Mouse (Mus musculus): ENCODE measurements at regions not wholly inside any gene's neighbourhood (a gene's known extent, or its start where the extent isn't known, plus 50 kb on each side); places are given as distances from the start of the nearest gene placed in this dataset.

DNA sequence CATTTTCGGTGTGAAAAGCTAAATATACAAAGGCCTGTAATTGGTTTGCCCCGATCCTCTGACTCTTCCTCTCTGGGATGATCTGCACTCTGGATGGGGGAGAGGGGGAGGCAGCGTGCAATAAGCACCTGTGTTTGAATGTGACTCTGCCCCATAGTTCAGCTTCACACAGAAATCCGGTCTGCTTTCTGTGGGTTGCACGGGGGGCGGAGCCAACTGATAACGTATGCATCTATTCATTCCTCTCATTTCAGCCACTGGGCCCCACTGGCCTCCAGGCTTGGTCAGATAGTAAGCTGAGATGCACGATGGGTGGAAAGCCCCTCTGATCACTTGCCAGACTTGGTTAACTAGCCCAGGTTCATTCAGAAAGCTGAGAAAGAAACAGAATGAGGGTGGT is 250.8 kb downstream of the Bcl11b start:
- H3K4me1 ChIP-seq (replicated peaks) = peaks cover 24% of the 10 kb centered on the region
- H3K9ac ChIP-seq = no peak overlapping the region
- H3K9me3 ChIP-seq (replicated peaks) = no peaks in the 10 kb centered on the region
- ATAC-seq (replicated peaks; ENCODE audit: insufficient number of reproducible peaks, insufficient read depth, low FRiP score, low read depth) = no peak
- no peak overlapping the region for H3K4me3 ChIP-seq
- H3K27me3 ChIP-seq = peaks cover 6% of the 10 kb centered on the region; the same call in 1 of the 2 replicates
- H3K4me2 ChIP-seq = no peak overlapping the region
- no peaks in the 10 kb centered on the region for H3K36me3 ChIP-seq
- 21% methylated on average over 8 of the region's 8 CpGs for WGBS
- no peak overlapping the region for H3K27ac ChIP-seq

DNA sequence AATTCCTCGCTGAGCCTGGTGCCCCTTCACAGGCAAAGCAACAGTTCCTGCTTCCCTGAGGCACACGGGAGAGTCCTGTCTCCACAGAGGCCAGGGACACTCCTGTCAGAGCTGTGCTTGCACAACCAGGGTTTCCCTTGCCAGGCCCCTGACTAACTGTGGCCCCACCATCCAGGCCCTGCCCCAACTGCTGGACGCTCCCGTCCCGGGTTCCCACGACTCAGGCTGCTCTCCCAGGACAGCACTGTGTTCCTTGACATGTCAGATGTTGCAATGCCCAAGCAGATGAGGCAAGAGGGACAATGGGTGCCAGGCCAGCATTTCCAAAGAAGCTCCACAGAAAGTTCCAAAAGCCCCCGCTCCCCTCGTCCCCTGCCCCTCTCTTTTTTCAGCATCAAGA is 250.4 kb downstream of the Bcl11b start:
- Histone ChIP-seq H3K4me3 (no peak overlapping the region), H3K4me1 (replicated peaks) (peaks cover 26% of the 10 kb centered on the region), H3K36me3 (no peaks in the 10 kb centered on the region), H3K9ac (no peak overlapping the region), H3K4me2 (no peak overlapping the region), H3K9me3 (replicated peaks) (no peaks in the 10 kb centered on the region), H3K27me3 (peaks cover 6% of the 10 kb centered on the region; the same call in 1 of the 2 replicates), H3K27ac (no peak overlapping the region)
- ATAC-seq (replicated peaks; ENCODE audit: insufficient number of reproducible peaks, insufficient read depth, low FRiP score, low read depth) = no peak
- WGBS = 49% methylated on average over 8 of the region's 8 CpGs

DNA sequence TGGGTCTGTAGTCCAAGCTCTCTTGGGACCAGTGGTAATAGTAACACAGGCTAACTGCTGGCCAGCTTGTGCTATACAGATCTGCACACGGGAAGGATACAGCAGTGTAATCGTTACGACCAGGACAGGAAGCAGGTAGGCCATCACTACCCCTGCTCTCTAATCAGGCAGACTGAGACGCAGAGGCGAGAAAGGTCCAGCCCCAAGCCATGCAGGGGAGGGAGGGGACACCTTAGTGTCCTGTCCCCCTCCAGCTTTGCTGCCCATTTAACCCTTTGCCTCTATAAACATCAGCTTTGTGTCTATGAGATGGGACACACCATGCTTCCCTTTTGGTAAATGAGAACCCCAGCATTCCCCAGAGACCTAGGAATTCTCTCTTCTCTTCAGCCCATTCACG is 249.9 kb downstream of the Bcl11b start:
- H3K27ac ChIP-seq = no peak overlapping the region
- no peaks in the 10 kb centered on the region for H3K9me3 ChIP-seq (replicated peaks)
- 67% methylated on average over 6 of the region's 6 CpGs for whole genome bisulfite sequencing
- no peak overlapping the region for H3K4me3 ChIP-seq
- peaks cover 6% of the 10 kb centered on the region; the same call in 1 of the 2 replicates for H3K27me3 ChIP-seq
- no peak for ATAC-seq (replicated peaks; ENCODE audit: insufficient number of reproducible peaks, insufficient read depth, low FRiP score, low read depth)
- no peak overlapping the region for H3K9ac ChIP-seq
- H3K4me2 ChIP-seq = no peak overlapping the region
- H3K36me3 ChIP-seq = no peaks in the 10 kb centered on the region
- peaks cover 26% of the 10 kb centered on the region for H3K4me1 ChIP-seq (replicated peaks)

DNA sequence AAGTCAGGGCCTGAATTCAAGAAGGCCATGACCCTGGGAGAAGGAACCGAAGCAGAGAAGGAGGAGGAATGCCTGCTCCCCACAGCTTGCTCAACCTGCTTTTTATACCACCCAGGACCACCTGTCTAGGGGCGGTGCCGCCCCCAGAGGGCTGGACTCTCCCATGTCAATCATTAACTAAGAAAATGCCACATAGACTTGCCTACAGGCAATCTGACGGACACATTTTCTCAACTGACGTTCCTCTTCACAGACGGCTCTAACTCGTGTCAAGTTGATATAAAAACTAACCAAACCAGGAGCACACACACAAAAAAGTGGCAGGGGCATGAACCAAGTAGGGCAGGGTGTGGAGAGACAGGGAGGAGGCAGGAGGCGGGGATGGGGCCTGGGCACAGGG is 248.5 kb downstream of the Bcl11b start:
- Histone ChIP-seq H3K27ac (no peak overlapping the region), H3K36me3 (no peaks in the 10 kb centered on the region), H3K27me3 (peaks cover 6% of the 10 kb centered on the region; the same call in 1 of the 2 replicates), H3K4me1 (replicated peaks) (peaks cover 19% of the 10 kb centered on the region), H3K4me2 (no peak overlapping the region), H3K4me3 (no peak overlapping the region), H3K9ac (no peak overlapping the region), H3K9me3 (replicated peaks) (no peaks in the 10 kb centered on the region)
- ATAC-seq (replicated peaks; ENCODE audit: insufficient number of reproducible peaks, insufficient read depth, low FRiP score, low read depth) = no peak
- WGBS = 84% methylated on average over 8 of the region's 8 CpGs

DNA sequence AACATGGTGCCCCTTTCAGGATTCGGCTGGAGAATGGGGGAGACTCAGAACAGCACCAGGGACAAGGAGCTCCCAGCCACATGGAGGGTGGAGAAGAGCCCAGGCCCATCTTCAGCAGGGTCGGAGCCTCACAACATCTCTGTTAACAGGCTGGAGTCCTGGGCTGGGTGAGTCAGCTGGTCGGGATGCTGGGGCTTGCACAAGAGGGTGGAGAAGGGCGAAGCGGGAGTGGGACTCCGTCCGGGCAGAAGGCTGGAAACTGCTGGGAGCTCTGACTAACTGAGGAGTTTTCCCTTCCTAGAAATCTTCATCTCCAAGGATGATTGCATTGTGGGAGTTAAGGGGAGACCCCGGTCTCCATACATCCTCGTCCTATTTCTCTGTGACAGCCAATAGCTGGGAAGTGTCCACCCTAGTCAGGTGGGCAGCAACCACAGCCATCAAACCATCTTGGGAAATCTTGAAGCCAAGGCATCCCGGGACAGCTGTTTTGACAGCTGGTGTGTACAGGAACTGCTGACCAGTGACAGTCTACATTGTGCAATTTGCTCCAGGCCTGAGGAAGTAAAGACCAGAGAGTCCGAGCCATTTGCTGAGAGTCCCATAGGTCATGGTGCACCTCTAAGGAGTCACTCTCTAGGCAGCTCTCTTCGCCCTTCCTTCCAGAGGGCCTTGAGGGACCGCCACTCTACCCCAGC is 247.4 kb downstream of the Bcl11b start:
- Histone ChIP-seq H3K27me3 (peaks cover 6% of the 10 kb centered on the region; the same call in 1 of the 2 replicates), H3K9ac (no peak overlapping the region), H3K27ac (no peak overlapping the region), H3K4me3 (no peak overlapping the region), H3K4me2 (no peak overlapping the region), H3K36me3 (no peaks in the 10 kb centered on the region), H3K9me3 (replicated peaks) (no peaks in the 10 kb centered on the region), H3K4me1 (replicated peaks) (peaks cover 19% of the 10 kb centered on the region)
- no peak for ATAC-seq (replicated peaks; ENCODE audit: insufficient number of reproducible peaks, insufficient read depth, low FRiP score, low read depth)
- 87% methylated on average over 13 of the region's 13 CpGs for WGBS

DNA sequence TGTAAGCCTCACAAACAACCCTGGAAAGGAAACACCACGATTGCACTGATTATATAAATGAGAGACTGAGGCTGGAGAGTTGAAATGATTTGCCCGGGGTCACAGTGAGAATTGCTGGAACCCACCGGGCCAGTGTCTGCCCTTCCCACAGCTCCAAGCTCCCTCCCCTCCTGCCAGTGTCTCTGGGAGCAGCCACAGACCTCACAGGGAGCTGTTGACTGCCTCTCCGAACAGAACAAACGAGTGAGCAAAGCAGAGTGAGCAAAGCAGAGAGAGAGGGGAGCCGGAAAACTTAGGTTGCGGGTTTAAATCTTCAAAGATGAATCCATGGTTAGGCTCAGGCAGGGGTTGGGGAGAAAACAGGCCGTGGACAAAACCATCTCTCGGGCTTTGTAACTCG is 246.2 kb downstream of the Bcl11b start:
- no peak overlapping the region for H3K27ac ChIP-seq
- H3K27me3 ChIP-seq = peaks cover 4% of the 10 kb centered on the region; the same call in 1 of the 2 replicates
- H3K9ac ChIP-seq = no peak overlapping the region
- ATAC-seq (replicated peaks; ENCODE audit: insufficient number of reproducible peaks, insufficient read depth, low FRiP score, low read depth) = no peak
- WGBS = 48% methylated on average over 10 of the region's 10 CpGs
- no peak overlapping the region for H3K4me2 ChIP-seq
- no peak overlapping the region for H3K4me3 ChIP-seq
- H3K36me3 ChIP-seq = no peaks in the 10 kb centered on the region
- peaks cover 19% of the 10 kb centered on the region for H3K4me1 ChIP-seq (replicated peaks)
- H3K9me3 ChIP-seq (replicated peaks) = no peaks in the 10 kb centered on the region

DNA sequence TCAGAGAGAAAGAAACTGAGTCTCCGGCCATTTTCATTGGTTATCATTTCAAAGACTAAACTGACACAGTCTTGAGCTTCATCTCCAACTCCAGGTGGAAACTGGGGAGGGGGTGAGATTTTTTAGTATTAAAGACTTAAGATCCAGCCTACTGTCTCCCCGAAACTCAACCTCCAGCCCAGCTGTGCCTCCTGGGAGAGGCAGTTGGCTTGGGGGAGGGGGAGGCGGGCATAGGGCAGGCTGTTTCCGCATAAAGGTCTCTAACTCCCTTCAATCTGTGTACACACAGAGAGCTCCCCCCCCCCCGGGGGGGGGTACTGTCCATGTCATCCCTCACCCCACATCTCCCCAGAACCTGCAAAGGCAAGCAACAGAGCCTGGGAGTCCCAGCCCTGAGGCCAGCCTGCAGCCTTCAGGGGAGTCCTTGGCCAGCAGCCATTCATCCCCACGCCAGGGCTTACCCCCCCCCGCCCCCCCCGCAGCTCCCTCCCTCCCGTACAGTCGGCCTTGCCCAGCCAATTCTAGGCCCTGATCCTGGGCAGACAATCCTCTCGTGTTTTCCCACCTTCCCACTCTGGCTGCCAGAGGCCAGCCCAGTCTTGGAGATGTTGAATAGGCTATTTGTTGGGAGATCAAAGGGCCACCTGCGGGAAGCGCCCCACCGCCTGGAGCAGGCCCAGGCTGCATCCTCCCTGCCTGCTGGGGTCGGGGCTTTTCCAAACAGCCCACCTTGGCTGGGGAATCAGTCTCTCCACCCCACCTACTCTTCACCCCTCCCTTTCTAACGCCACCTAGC is 245.2 kb downstream of the Bcl11b start:
- Histone ChIP-seq H3K36me3 (no peaks in the 10 kb centered on the region), H3K27me3 (peaks cover 4% of the 10 kb centered on the region; the same call in 1 of the 2 replicates), H3K9me3 (replicated peaks) (no peaks in the 10 kb centered on the region), H3K9ac (no peak overlapping the region), H3K27ac (no peak overlapping the region), H3K4me2 (no peak overlapping the region), H3K4me3 (no peak overlapping the region), H3K4me1 (replicated peaks) (peaks cover 11% of the 10 kb centered on the region)
- peak; percentile 31 for ATAC-seq (replicated peaks; ENCODE audit: insufficient number of reproducible peaks, insufficient read depth, low FRiP score, low read depth)
- 20% methylated on average over 16 of the region's 16 CpGs for WGBS

DNA sequence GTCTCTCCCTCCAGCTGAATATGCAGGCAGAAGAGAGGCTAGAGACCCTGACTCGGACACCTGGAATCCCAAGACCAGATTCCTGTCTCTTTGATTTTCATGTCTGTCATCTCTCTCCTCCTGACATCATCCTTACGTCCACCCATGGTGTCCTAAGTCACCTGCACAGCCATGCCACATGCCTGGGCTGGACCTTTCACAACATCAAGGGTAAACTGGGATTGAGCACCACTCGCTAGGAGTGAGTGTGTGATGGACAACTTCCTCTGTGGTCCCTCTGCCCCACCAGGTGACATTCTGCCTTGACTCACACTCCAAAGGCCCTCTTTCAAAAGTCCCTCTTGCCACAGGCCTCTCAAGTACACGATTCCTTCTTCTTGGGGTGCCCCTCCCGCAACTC is 244.1 kb downstream of the Bcl11b start:
- Histone ChIP-seq H3K4me3 (no peak overlapping the region), H3K4me1 (replicated peaks) (peaks cover 9% of the 10 kb centered on the region), H3K9me3 (replicated peaks) (no peaks in the 10 kb centered on the region), H3K36me3 (no peaks in the 10 kb centered on the region), H3K27ac (no peak overlapping the region), H3K9ac (no peak overlapping the region), H3K4me2 (no peak overlapping the region), H3K27me3 (no peaks in the 10 kb centered on the region)
- ATAC-seq (replicated peaks; ENCODE audit: insufficient number of reproducible peaks, insufficient read depth, low FRiP score, low read depth) = no peak
- 76% methylated on average over 5 of the region's 5 CpGs for WGBS

DNA sequence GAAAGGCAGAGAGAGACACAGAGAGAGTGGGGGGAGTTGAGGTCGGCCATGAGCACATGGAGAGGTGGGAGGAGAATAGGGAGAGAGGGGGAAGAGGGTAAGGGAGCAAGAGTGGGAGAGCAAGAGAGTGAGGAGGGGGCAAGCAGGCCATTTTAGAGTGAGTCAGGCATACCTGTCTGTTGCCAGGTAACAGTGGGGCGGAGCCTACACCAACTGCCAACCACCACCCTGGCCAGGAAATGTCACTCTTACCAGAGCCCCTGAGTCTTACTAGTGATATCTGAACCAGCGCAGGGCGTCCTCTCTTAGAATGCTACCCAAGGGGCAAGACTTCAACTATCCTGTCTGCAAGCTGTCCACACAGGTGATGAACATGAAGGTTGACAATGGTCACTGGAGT is 243.5 kb downstream of the Bcl11b start:
- Histone ChIP-seq H3K4me3 (no peak overlapping the region), H3K4me1 (replicated peaks) (peaks cover 9% of the 10 kb centered on the region), H3K9ac (no peak overlapping the region), H3K27ac (no peak overlapping the region), H3K36me3 (no peaks in the 10 kb centered on the region), H3K9me3 (replicated peaks) (no peaks in the 10 kb centered on the region), H3K4me2 (no peak overlapping the region), H3K27me3 (no peaks in the 10 kb centered on the region)
- no peak for ATAC-seq (replicated peaks; ENCODE audit: insufficient number of reproducible peaks, insufficient read depth, low FRiP score, low read depth)
- 74% methylated on average over 4 of the region's 4 CpGs for WGBS

DNA sequence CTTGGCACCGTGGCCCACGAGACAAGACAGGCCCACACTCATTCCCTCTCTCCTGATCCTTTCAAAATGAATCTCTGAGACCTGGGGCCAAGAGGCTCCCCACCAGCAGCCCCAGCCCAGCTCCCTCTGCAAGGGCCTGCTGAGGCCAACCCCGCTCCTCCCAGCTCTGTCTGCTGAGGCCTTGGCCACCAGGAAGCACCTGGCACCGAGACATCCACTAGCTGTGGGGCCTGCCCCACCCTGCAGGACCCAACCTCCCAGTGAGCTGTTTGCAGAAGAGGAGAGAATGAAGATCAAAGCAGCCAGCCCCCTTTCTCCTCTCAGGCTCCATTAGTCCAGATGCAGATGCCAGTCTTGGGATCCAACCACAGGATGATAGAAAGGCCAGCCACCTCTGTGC is 241.3 kb downstream of the Bcl11b start:
- no peaks in the 10 kb centered on the region for H3K27me3 ChIP-seq
- H3K4me3 ChIP-seq = no peak overlapping the region
- peaks cover 9% of the 10 kb centered on the region for H3K4me1 ChIP-seq (replicated peaks)
- H3K36me3 ChIP-seq = no peaks in the 10 kb centered on the region
- no peaks in the 10 kb centered on the region for H3K9me3 ChIP-seq (replicated peaks)
- H3K9ac ChIP-seq = no peak overlapping the region
- no peak for ATAC-seq (replicated peaks; ENCODE audit: insufficient number of reproducible peaks, insufficient read depth, low FRiP score, low read depth)
- 79% methylated on average over 4 of the region's 4 CpGs for WGBS
- no peak overlapping the region for H3K4me2 ChIP-seq
- H3K27ac ChIP-seq = no peak overlapping the region

DNA sequence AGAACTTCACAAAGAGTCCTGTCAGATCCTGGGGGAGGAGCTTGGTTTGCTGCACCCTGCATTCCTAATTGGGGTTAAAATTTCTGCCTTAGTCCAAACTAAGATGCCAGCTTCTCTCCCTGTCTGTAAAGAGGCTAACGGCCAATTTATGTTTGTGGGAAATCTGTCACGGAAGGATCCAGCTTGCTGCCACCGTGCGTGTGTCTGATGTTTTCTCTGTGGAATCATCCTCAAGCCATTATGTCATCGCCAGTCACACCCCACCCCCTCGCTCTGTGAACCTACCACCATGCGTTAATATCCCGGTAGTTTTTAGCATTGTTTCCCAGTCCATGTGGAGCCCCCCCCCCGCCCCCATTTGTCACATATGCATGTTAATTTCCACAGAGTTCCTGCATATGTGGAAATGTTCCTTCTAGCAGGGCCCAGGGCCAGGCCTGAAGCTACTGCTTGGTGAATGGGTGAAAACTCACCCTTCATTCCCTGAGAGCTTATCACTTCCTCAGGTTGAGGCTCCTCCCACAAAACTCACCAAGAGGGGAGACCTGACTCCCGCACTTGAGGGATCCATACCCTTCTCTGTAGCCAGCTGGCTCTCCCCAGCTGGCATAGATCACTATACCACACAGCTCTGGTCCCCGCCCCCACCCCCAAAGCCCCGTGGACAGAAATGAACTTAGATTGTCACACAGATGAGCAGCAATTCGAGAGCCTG is 233.4 kb downstream of the Bcl11b start:
- H3K9me3 ChIP-seq (replicated peaks) = no peaks in the 10 kb centered on the region
- H3K4me1 ChIP-seq (replicated peaks) = no peaks in the 10 kb centered on the region
- no peak for ATAC-seq (replicated peaks; ENCODE audit: insufficient number of reproducible peaks, insufficient read depth, low FRiP score, low read depth)
- H3K9ac ChIP-seq = no peak overlapping the region
- 54% methylated on average over 13 of the region's 13 CpGs for WGBS
- H3K27me3 ChIP-seq = no peaks in the 10 kb centered on the region
- H3K27ac ChIP-seq = no peak overlapping the region
- H3K4me3 ChIP-seq = no peak overlapping the region
- H3K4me2 ChIP-seq = no peak overlapping the region
- H3K36me3 ChIP-seq = no peaks in the 10 kb centered on the region

All from heart, embryonic 15.5 days (tissue).